Mouse (Mus musculus) brain, embryonic 14.5 days (tissue): ENCODE results near the gene Usp37. TPM values are rescaled to one million over a fixed set of nuclear protein-coding genes. Genes with fewer than 3 reads are reported as not detected.

Experiments used
- DNase-seq: peaks from one replicate; pipeline ENCODE4 v3.0.0-alpha.2; 2011; ENCODE audit warnings: low read depth
- CTCF ChIP-seq: fragments of 200-500 bp; IDR thresholded peaks from 2 replicates; pipeline ENCODE4 v1.5.1; 2012; ENCODE audit warnings: inconsistent platforms, mild to moderate bottlenecking, moderate library complexity, borderline replicate concordance; ENCODE audit not compliant: insufficient read depth, insufficient read length; ENCODE audit errors: extremely low read depth
- POLR2A ChIP-seq: fragments of 200-500 bp; IDR thresholded peaks from 2 replicates; pipeline ENCODE4 v1.6.1; 2012; ENCODE audit warnings: mild to moderate bottlenecking, inconsistent platforms, borderline replicate concordance; ENCODE audit not compliant: poor library complexity, insufficient read depth, insufficient read length, severe bottlenecking; ENCODE audit errors: extremely low read depth
- polyA plus RNA-seq: library from polyadenylated mRNA; depleted of rRNA; stranded (reverse); fragments of >200 nt; gene quantifications from 2 replicates; pipeline ENCODE4 v1.2.3, GENCODE M21; 2012

The Usp37 gene
- polyA plus RNA-seq, 1 experiment: 15.5 TPM

DNA sequence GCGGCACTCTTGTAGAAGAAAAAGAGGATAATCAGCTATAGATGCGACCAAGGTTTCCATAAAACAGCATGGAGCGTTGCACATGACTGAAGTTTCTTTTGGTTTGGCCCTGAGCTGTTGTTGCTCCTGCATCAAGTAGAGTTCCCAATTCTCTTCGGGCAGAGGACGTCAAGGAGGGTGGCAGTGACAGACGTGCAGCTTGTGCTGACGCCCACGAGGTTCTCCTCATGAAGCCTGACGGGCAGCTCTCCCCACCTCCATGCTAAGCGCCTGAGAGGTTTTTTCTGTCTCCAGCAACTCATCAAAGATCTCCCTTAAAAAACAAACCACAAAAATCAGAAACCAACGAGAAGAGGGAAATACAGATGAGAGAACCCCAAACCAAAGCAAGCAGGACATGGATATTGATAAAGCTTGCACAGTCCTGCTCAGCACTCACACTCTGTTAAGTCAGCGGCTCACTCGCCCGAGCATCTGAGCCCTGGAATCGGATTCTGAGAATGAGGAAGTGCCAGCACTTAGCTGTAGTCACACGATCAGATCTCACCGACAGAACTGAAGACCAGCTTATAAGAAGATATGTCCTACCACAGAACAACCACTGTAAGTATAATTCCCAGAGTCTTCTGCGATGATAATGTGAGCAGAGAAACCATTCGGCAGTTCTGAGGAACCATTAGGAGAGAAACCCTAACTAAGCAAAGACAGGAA lies 104.8 kb downstream of the Usp37 start:
- TF ChIP-seq POLR2A (no peak), CTCF (no peak)
- no peak for DNase-seq

DNA sequence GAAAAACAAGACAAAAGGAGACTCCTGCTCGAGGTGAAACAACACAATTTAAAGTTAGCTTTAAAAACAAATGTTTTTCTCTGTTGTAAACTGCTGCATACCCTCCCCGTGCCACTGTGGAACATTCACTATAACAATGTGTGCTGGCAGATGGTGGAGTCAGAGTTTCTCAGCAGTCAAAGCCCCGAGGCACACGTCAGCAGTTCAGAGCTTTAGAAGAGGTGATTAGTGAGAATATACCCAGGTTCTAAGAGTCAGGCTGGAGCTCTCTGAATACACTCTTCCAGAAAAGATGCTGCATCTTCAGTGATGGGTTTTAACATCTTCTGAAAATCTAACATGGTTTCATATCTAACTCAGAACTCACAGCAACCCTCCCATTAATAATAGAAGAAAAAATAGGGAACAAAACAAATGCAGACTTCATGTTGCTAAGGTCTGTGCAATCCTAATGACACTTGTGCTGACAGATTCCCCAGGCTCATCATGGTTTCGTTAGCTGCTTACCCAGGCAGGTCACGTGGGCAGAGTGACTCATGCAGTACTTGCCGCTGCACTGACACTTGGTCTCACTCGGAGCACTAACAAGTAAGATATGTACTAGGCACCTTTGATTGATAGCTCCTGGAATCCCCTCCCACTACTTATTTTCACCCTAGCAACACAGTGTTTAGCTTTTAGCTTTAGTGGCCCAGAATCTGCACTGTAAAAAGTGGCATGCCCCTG lies 106.2 kb downstream of the Usp37 start:
- DNase-seq: peak; percentile 18
- no peak for TF ChIP-seq POLR2A
- TF ChIP-seq CTCF: no peak

DNA sequence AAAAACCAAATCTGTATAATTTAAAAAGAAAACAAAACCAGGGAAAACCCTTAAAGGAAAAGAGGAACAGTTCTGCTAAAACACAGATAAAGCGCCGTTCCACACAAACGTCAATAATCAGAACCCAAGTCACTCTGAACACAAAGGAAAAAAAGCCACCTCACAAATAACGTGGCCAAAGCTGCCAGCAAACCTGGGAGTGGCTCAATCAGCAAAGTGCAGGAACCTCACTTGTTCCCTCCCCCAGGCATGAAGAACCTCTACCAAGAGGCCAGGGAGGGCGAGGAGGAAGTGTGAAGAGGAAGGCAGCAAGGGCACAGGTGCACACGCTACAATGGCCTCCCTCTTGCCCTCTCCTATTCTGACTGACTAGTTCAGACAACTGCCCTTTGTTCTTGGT lies 108.5 kb downstream of the Usp37 start:
- DNase-seq: no peak
- no peak for TF ChIP-seq CTCF
- TF ChIP-seq POLR2A: no peak

DNA sequence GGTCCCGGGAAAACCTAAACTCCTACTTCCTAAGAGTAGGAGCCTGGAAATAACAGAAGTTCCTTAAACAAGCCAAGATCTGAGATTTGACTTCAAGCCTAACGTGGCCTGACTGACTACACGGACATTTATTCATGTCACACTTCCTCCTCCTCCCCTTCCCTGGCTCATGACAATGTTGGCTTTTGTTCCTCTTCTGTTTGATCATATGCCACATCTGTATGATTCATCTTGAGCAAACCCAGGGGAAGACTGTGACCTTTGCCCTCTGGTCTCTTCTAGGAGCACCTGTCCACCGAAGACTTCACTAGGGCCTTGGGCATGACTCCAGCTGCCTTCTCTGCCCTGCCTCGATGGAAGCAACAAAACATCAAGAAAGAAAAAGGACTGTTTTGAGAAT lies 109.5 kb downstream of the Usp37 start:
- DNase-seq: no peak
- TF ChIP-seq POLR2A (no peak), CTCF (no peak)

DNA sequence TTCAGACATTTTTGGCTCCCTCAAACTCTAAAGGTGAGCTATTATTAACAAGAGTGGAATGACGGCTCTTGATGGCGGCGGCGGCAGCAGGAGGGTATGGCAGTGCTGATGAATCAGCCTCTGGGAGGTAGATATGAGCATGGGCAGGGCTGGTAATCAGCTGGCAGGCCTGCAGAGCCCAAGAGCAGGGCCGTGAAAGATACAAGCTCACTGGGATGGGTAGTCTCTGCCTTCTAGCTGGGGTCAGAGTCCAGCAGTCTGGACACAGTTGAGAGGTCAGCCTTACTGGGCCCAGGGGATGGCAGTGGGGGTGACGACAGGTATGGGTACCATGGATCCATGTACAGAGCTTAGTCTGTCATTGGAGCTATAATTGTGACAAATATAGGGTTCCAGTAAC lies 110.9 kb downstream of the Usp37 start:
- no peak for DNase-seq
- no peak for TF ChIP-seq POLR2A
- TF ChIP-seq CTCF: no peak

DNA sequence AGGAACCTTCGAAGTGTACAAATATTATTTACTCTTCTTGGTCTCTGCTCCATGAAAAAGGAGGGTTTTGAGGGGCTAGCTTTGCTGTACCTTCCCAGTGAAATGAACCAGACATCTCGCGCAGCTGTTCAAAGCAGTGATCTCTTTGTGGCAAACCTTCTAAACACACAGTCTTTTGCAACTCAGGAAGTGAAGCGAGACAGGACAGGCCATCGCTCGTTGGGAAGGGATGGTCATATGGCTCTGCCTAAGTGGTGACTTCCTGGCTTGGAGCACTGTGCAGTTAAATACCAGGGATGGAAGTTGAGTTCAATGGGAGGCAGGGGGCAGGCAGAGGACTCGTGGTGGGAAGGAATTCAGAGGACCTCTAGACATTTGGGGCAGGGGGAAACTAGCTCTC lies 118.2 kb downstream of the Usp37 start:
- no peak for DNase-seq
- no peak for TF ChIP-seq CTCF
- no peak for TF ChIP-seq POLR2A

DNA sequence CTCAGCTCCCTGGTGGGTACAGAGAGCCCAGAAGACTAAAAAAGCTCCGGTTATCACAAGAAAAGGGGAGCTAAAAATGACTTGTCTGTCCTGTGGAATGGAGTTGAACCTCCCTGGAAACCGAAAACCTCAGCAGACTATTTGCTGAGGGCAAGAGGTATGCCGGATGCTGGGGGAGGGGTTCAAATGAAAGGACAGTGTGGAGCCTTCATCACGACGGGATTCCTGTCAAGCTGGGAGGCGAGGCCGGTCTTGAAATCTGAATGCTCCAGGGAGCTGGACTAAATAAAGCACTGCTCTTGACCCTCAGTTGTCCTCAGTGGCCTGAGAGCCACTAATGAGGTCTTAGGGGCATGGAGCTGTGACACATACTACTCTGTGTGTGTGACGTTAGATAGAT lies 120.9 kb downstream of the Usp37 start:
- DNase-seq: no peak
- no peak for TF ChIP-seq CTCF
- no peak for TF ChIP-seq POLR2A

DNA sequence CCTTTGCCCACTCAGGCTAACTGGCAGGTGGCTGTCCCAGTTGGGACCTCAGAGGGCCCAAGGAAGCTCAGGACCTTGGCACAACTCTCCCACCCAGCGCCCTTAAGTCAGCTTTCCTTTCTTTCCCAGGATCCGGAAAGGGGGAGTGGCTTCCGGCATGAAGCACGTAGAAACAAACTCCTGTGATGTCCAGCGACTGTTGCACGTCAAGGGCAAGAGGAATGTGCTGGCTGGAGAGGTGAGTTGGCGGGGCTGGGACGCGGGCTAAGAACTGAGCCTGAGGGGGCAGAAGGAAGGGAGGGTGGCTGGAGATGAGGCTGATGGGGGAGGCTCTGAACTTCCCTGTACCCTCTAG lies 124.7 kb downstream of the Usp37 start:
- DNase-seq: no peak
- TF ChIP-seq CTCF (no peak), POLR2A (no peak)

DNA sequence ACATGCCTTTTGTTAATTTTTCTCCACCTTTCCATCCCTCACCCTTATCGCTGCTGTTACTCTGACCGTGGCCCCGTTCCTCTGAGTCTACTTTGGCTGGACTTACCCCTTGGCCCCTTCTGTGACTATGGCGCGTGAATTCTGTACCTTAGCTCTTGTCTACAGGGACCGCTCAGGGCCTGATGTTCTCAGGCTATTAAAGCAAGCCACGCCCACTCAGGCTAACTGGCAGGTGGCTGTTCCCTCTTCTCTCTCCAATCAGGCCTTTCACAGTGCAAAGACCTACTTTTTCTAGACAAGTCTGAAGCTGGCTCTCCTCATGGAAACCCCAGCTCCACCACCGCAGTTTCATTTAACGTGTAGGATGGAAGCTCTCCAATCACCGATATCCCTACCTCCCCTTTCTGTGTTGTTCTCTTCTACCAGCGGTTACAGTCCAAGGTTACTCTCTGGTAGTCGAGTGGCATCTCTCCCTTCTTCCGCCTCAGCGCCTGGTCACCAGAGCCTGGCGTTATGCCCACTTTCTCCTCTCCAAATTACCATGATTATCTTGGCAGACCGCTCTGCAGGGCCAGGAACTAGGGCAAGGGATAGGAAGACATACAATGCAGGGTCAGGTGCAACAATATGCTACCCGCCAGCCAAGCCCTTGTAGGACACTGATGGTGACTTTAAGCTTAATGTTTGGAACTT lies 125.2 kb downstream of the Usp37 start:
- no peak for TF ChIP-seq CTCF
- TF ChIP-seq POLR2A: no peak
- DNase-seq: no peak

DNA sequence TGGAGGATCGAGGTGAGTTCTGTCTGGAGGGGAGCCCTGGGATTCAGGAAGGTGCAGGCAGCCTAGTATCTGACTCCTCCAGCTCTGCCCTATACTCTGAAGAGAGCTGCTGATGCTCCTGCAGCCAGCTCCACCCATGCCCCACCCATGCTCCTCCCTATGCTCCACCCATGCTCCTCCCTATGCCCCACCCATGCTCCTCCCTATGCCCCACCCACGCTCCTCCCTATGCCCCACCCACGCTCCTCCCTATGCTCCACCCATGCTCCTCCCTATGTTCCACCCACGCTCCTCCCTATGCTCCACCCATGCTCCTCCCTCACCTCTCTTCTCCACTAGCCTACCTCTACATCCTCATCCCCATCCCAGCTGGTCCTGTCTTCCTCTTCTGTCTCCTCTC lies 128.9 kb downstream of the Usp37 start:
- DNase-seq: peak; percentile 41
- no peak for TF ChIP-seq POLR2A
- no peak for TF ChIP-seq CTCF

DNA sequence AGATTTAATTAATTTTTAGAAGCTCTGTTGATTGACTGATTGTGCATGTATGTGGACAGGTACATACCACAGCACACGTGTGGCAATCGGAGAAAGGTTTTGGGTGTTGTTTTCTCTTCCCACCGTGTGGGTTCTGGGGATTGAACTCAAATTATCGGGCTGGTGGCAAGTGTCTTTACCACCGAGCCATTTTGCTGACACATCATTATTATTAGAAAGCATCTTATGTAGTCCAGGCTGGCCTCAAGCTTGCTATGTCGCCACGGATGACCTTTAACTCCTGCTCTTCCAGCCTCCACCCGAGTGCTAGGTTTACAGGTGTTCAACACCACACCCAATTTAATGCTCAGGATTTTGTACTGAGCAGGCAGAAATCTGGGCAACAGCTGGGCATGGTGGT lies 131.4 kb downstream of the Usp37 start:
- TF ChIP-seq CTCF: no peak
- no peak for TF ChIP-seq POLR2A
- no peak for DNase-seq

DNA sequence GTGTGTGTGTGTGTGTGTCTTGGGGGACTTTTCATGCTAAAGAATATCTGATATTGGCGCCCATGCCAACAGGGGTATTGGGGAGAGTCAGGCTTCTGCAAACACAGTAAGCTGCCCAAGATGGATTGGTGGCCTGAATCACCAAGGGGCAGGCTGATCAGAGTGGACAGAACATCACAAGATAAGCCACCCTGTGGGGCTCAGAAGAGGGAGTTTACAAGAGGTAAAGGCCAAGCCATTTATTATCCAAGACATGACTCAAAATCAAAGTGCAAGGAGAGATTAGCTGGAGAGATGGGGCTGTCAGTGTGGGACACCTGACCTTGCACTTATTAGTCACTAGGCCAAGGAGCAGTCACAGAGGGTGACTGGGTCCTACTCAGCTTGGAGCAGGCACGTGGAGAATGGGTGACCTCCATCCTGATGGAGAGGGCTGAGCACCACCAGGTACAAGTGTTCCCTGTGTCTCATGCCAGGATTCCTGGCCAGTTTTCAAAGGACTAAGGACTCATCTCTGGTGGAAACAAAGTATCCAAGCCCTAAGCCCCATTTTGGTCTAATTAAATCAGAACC lies 132.2 kb downstream of the Usp37 start:
- TF ChIP-seq CTCF: no peak
- no peak for TF ChIP-seq POLR2A
- no peak for DNase-seq
